Mouse (Mus musculus) inflammation-experienced regulatory T-cells (primary cell): ENCODE results near the gene B3gnt3. TPM values are rescaled to one million over a fixed set of nuclear protein-coding genes. Genes with fewer than 3 reads are reported as not detected.

Experiments
- polyA plus RNA-seq, 2 experiments: library from polyadenylated mRNA; unstranded; fragments of 100-300 nt; shearing (Covaris generic); gene quantifications; one replicate each; pipeline ENCODE4 v1.2.1; 2017

Gene B3gnt3
- polyA plus RNA-seq: 1 to 10 TPM; 5.9 to 6.5 TPM

GRCm38 (mm10) chr8:71701414-71702086 is at the start of gene B3gnt3:
Gene B3gnt3, minus strand, starts transcription at chr8:71701789.

GRCm38 (mm10) chr8:71725122-71725924 is 23.7 kb upstream of the B3gnt3 start, which contains the start of gene Fcho1:
Gene Fcho1, minus strand, starts transcription at chr8:71725716.

GRCm38 (mm10) chr8:71689028-71689427 is 12.6 kb downstream of the B3gnt3 start, which contains the start of gene Insl3:
Gene Insl3, plus strand, starts transcription at chr8:71689214.

GRCm38 (mm10) chr8:71676020-71676741 is 25.4 kb downstream of the B3gnt3 start, which contains the start of gene Jak3:
Gene Jak3, plus strand, starts transcription at chr8:71676296.

GRCm38 (mm10) chr8:71671549-71671965 is 30.0 kb downstream of the B3gnt3 start, which contains the start of gene Unc13a:
Gene Unc13a, minus strand, starts transcription at chr8:71671757.

Other genes starting within 250 kb of the B3gnt3 start
- gene Abhd8, start 238.1 kb downstream of the B3gnt3 start, polyA plus RNA-seq: 100 to 1,000 TPM; 123 to 182 TPM
- gene Mrpl34, start 236.8 kb downstream of the B3gnt3 start, polyA plus RNA-seq: 10 to 100 TPM; 60.4 to 63.2 TPM
- gene Dda1, start 232.6 kb downstream of the B3gnt3 start, polyA plus RNA-seq: 100 to 1,000 TPM in 1 of 2 experiments, 10 to 100 TPM in 1; 83.3 to 115 TPM
- gene Ano8, start 215.8 kb downstream of the B3gnt3 start, polyA plus RNA-seq: 10 to 100 TPM; 15.7 to 26.6 TPM
- gene Gtpbp3, start 213.7 kb downstream of the B3gnt3 start, polyA plus RNA-seq: 1 to 10 TPM; 8.7 to 9.3 TPM
- under 1 TPM in 1 of 2 experiments, not detected in 1; 0.20 TPM for gene Plvap, start 190.0 kb downstream of the B3gnt3 start, polyA plus RNA-seq
- 1 to 10 TPM in 1 of 2 experiments, under 1 TPM in 1; 0.36 to 1.0 TPM for gene Ccdc194, start 176.1 kb downstream of the B3gnt3 start, polyA plus RNA-seq
- 100 to 1,000 TPM; 106 to 121 TPM for gene Bst2, start 164.3 kb downstream of the B3gnt3 start, polyA plus RNA-seq
- gene Mvb12a, start 158.9 kb downstream of the B3gnt3 start, polyA plus RNA-seq: 10 to 100 TPM; 98.2 to 98.4 TPM
- gene Tmem221, start 142.9 kb downstream of the B3gnt3 start, polyA plus RNA-seq: 1 to 10 TPM; 2.2 to 2.7 TPM
- gene Nxnl1, start 135.2 kb downstream of the B3gnt3 start, polyA plus RNA-seq: 1 to 10 TPM in 1 of 2 experiments, under 1 TPM in 1; 0.18 to 3.6 TPM
- 10 to 100 TPM; 11.2 to 19.8 TPM for gene Slc27a1, start 132.9 kb downstream of the B3gnt3 start, polyA plus RNA-seq
- 100 to 1,000 TPM in 1 of 2 experiments, 10 to 100 TPM in 1; 89.3 to 117 TPM for gene Pgls, start 109.6 kb downstream of the B3gnt3 start, polyA plus RNA-seq
- gene Fam129c, start 104.1 kb downstream of the B3gnt3 start, polyA plus RNA-seq: 10 to 100 TPM in 1 of 2 experiments, 1 to 10 TPM in 1; 7.0 to 10.3 TPM
- gene Colgalt1, start 90.8 kb downstream of the B3gnt3 start, polyA plus RNA-seq: 10 to 100 TPM; 33.6 to 41.0 TPM
- under 1 TPM; 0.43 to 0.69 TPM for gene Unc13a, start 30.0 kb downstream of the B3gnt3 start, polyA plus RNA-seq
- gene Jak3, start 25.5 kb downstream of the B3gnt3 start, polyA plus RNA-seq: 100 to 1,000 TPM; 150 to 199 TPM
- gene Insl3, start 12.6 kb downstream of the B3gnt3 start, polyA plus RNA-seq: 10 to 100 TPM; 56.0 to 66.2 TPM
- 100 to 1,000 TPM; 219 to 246 TPM for gene Fcho1, start 23.9 kb upstream of the B3gnt3 start, polyA plus RNA-seq
- gene Zfp709, start 180.2 kb upstream of the B3gnt3 start, polyA plus RNA-seq: 10 to 100 TPM in 1 of 2 experiments, 1 to 10 TPM in 1; 7.9 to 11.5 TPM
- 1 to 10 TPM; 7.0 TPM for gene Zfp882, start 206.8 kb upstream of the B3gnt3 start, polyA plus RNA-seq
- gene Zfp617, start 206.8 kb upstream of the B3gnt3 start, polyA plus RNA-seq: 10 to 100 TPM; 14.4 to 15.8 TPM
- 10 to 100 TPM; 25.4 to 35.6 TPM for gene Zfp961, start 249.2 kb upstream of the B3gnt3 start, polyA plus RNA-seq